Mouse (Mus musculus) liver, embryonic 15.5 days (tissue): ENCODE data around the gene Klhdc4. TPM values are rescaled to one million over a fixed set of nuclear protein-coding genes. Genes with fewer than 3 reads are reported as not detected.

Source experiments
- ATAC-seq: fragments of 200-750 bp; cut with Nextera tagmentation; 2 replicates; pipeline ENCODE4 v1.8.0; 2017; ENCODE audit warnings: moderate number of reproducible peaks, mild to moderate bottlenecking, moderate library complexity; ENCODE audit not compliant: insufficient read depth
- H3K27ac ChIP-seq: fragments of 300-500 bp; sonication (generic); replicated peaks from 2 replicates; pipeline ENCODE4 v1.5.1; 2015; ENCODE audit warnings: mild to moderate bottlenecking, inconsistent platforms
- H3K27me3 ChIP-seq: fragments of 300-500 bp; sonication (generic); 2 replicates; pipeline ENCODE4 v1.6.1; 2015; ENCODE audit warnings: mild to moderate bottlenecking, inconsistent platforms
- H3K36me3 ChIP-seq: fragments of 300-500 bp; sonication (generic); replicated peaks from 2 replicates; pipeline ENCODE4 v1.6.1; 2015; ENCODE audit warnings: moderate library complexity, mild to moderate bottlenecking, inconsistent platforms
- H3K4me1 ChIP-seq: fragments of 300-500 bp; sonication (generic); replicated peaks from 2 replicates; pipeline ENCODE4 v1.6.1; 2015; ENCODE audit warnings: inconsistent platforms
- H3K4me2 ChIP-seq: fragments of 300-500 bp; sonication (generic); 2 replicates; pipeline ENCODE4 v1.6.1; 2015; ENCODE audit warnings: moderate library complexity, mild to moderate bottlenecking, inconsistent platforms
- H3K4me3 ChIP-seq: fragments of 300-500 bp; sonication (generic); replicated peaks from 2 replicates; pipeline ENCODE4 v1.5.1; 2015; ENCODE audit warnings: mild to moderate bottlenecking, inconsistent platforms
- H3K9ac ChIP-seq: fragments of 300-500 bp; sonication (generic); 2 replicates; pipeline ENCODE4 v1.6.1; 2015; ENCODE audit warnings: moderate library complexity, mild to moderate bottlenecking, inconsistent platforms
- H3K9me3 ChIP-seq: fragments of 300-500 bp; sonication (generic); replicated peaks from 2 replicates; pipeline ENCODE4 v1.6.1; 2016; ENCODE audit warnings: inconsistent platforms
- WGBS: fragments of 180-500 bp; shearing (Covaris S2); methylation state at CpG from one replicate; pipeline ENCODE4 v1.1.7; 2015; ENCODE audit warnings: mixed read lengths; ENCODE audit not compliant: insufficient replicate concordance; 5-methylcytosine and 5-hydroxymethylcytosine counted together
- polyA plus RNA-seq: library from polyadenylated mRNA; unstranded; fragments of >200 nt; fragmentation: Nextera tagmentation; extraction: Ambion mirVana; gene quantifications from 2 replicates; pipeline ENCODE4 v1.2.1, GENCODE M21; 2015

Gene Klhdc4
- polyA plus RNA-seq, 1 experiment from 2014 or later, result 16.8 TPM

DNA sequence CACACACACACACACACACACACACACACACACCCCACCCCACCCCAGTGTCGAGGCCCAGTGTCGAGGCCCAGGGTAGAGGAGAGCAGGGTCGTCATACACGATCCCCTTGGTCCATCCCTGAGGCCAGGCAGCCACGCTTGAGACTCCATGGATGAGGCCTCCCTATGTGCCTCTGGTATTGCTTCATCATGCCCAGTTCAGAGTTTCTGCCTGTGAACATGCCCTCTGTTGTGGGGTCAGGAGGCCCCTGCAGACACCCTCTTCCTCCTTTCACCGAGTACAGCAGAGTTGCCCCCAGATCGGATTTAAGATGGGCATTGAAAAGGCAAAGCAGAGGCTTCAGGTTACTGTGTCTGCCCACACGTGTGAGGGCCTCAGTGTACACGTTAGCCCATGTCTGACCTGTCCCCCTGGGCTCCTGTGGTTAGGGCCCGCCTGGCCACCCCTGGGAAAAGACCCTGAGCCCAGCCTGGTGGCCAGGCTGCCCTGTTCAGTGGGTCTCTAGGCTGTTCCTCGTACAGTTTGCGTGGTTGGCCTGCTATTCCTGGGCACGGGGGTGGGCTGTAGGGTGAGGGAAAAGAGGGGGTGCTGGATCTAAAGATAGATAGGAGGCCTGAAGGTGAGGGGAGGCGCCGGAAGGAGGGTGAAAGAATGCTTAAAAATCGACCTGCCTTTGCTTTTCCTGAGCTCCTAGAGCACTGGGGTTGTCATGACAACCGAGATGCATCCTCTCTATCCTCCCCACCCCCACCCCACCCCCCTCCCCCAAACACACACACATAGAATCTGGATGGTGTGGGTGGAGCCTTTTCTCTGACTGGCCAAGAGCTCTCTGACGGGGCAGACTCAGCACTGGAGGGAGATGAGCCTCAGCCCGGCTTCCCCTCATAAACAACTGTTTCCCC lies 58.3 kb downstream of the Klhdc4 start:
- Histone ChIP-seq H3K4me1 (no peaks in the 10 kb centered on the region), H3K9ac (no peak overlapping the region), H3K4me3 (no peak overlapping the region), H3K36me3 (no peaks in the 10 kb centered on the region), H3K9me3 (no peaks in the 10 kb centered on the region), H3K27me3 (peaks cover 5% of the 10 kb centered on the region; the same call in 1 of the 2 replicates), H3K27ac (no peak overlapping the region), H3K4me2 (no peak overlapping the region)
- WGBS, result 21% methylated on average over 19 of the region's 19 CpGs
- ATAC-seq, result no peak

DNA sequence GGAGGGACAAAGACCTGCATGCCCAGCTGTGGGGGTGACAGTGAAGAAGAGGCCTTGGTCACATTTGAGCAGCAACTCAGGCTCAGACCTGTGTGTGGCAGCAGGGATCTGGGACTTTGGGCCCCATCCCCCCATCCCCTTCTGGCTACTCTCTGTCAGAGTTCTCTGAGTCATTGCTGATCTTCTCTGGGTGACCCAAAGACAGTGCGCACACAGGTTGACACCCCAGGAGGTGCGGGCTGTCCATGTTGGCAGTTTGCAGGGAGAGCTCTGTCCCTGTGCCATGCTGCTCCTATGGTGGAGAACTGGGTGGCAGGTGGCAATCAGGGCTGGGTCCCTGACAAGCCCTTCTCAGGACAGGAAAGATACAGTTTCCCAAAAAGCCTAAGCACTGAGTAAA lies 59.7 kb downstream of the Klhdc4 start:
- H3K36me3 ChIP-seq, result no peaks in the 10 kb centered on the region
- H3K27ac ChIP-seq, result no peak overlapping the region
- H3K4me3 ChIP-seq, result no peak overlapping the region
- WGBS, result 69% methylated on average over 2 of the region's 2 CpGs
- no peak for ATAC-seq
- no peak overlapping the region for H3K9ac ChIP-seq
- H3K4me2 ChIP-seq, result no peak overlapping the region
- no peaks in the 10 kb centered on the region for H3K4me1 ChIP-seq
- no peaks in the 10 kb centered on the region for H3K9me3 ChIP-seq
- peaks cover 5% of the 10 kb centered on the region; the same call in 1 of the 2 replicates for H3K27me3 ChIP-seq

GRCm38 (mm10) chr8:121769095-121769494 lies 60.3 kb downstream of the Klhdc4 start:
- Histone ChIP-seq H3K9me3 (no peaks in the 10 kb centered on the region), H3K4me3 (no peak overlapping the region), H3K4me1 (no peaks in the 10 kb centered on the region), H3K9ac (no peak overlapping the region), H3K27me3 (peaks cover 5% of the 10 kb centered on the region; the same call in 1 of the 2 replicates), H3K4me2 (no peak overlapping the region), H3K27ac (no peak overlapping the region), H3K36me3 (no peaks in the 10 kb centered on the region)
- ATAC-seq, result no peak
- WGBS, result 45% methylated on average over 3 of the region's 3 CpGs

GRCm38 (mm10) chr8:121765594-121766138 lies 63.7 kb downstream of the Klhdc4 start:
- Histone ChIP-seq H3K27me3 (peaks cover 5% of the 10 kb centered on the region; the same call in 1 of the 2 replicates), H3K27ac (no peak overlapping the region), H3K36me3 (no peaks in the 10 kb centered on the region), H3K4me1 (no peaks in the 10 kb centered on the region), H3K4me2 (no peak overlapping the region), H3K9ac (no peak overlapping the region), H3K9me3 (no peaks in the 10 kb centered on the region), H3K4me3 (no peak overlapping the region)
- 66% methylated on average over 7 of the region's 7 CpGs for WGBS
- ATAC-seq, result no peak

DNA sequence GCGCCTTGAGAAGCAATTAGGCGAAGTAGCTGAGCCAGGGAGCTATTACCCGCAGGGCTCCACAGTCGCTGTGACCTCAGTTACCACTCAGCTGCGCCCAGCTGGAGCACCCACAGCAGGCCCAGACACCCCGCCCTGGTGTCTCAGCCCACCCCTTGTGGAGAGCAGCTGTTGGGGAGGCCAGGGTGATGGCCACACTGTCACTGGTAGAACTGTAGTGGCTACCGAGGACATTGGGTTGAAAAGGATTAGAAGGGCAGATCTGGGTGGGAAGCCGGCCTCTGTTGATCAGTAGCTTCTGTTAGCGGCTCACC lies 65.7 kb downstream of the Klhdc4 start:
- H3K9ac ChIP-seq, result no peak overlapping the region
- no peaks in the 10 kb centered on the region for H3K9me3 ChIP-seq
- H3K27me3 ChIP-seq, result peaks cover 5% of the 10 kb centered on the region; the same call in 1 of the 2 replicates
- no peak for ATAC-seq
- no peak overlapping the region for H3K4me2 ChIP-seq
- 57% methylated on average over 9 of the region's 9 CpGs for WGBS
- no peaks in the 10 kb centered on the region for H3K4me1 ChIP-seq
- no peak overlapping the region for H3K27ac ChIP-seq
- H3K4me3 ChIP-seq, result no peak overlapping the region
- H3K36me3 ChIP-seq, result no peaks in the 10 kb centered on the region

DNA sequence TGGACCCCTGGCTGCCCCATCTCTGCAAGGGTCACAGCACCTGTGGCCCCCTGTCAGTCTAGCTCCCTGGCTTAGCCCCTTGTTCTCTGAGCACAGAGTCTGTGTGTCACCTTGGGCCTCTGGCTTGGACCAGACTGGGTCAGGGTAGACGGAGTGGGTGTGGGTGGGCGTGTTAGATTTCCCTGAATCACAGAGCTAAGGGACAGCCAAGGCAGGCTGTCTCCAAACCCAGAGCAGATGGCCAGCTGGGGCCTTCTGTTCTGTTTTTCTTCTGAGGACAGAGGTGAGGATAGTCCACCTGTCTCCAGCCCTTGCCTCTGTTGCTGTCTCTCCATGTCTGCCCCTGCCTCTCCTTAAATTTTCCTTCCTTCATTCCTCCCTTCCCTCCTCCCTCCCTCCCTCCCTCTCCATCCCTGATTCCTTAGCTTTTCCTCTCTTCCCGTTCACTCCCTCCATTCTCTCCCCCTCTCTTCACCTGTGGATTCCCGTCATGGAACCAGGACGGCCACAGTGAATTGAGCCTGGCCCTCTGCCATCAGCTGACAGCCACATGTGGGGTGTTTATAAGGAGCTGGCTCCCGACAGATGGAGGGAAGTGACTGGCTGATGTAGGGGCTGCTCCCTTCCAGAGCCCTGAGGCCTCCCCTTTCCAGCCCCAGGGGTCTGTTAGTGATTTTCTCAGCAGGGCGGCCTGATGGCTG lies 66.2 kb downstream of the Klhdc4 start:
- Histone ChIP-seq H3K27me3 (peaks cover 5% of the 10 kb centered on the region; the same call in 1 of the 2 replicates), H3K4me1 (no peaks in the 10 kb centered on the region), H3K9ac (no peak overlapping the region), H3K4me3 (no peak overlapping the region), H3K9me3 (no peaks in the 10 kb centered on the region), H3K27ac (no peak overlapping the region), H3K4me2 (no peak overlapping the region), H3K36me3 (no peaks in the 10 kb centered on the region)
- 53% methylated on average over 7 of the region's 7 CpGs for WGBS
- no peak for ATAC-seq

DNA sequence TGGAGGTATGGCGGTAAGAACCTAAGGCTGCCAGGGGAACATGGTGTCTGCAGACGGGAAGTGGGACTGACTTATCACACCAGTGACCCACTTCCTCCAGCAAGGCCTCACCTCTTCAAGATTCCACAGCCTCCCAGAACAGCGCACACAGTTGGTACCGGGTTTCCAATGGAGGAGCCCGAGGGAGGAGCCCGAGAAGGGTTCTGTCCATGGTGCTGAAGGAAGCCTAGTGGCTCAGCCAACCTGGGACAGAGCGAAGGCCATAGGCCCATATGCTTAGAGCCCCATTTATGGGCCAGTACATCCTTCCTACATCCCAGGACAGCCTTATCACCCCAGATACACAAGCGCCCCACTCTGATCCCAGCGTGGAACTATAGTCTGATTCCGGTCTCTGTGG lies 67.9 kb downstream of the Klhdc4 start:
- no peak overlapping the region for H3K27ac ChIP-seq
- H3K27me3 ChIP-seq, result peaks cover 3% of the 10 kb centered on the region; the same call in 1 of the 2 replicates
- no peaks in the 10 kb centered on the region for H3K36me3 ChIP-seq
- no peak overlapping the region for H3K4me2 ChIP-seq
- H3K4me3 ChIP-seq, result no peak overlapping the region
- no peaks in the 10 kb centered on the region for H3K4me1 ChIP-seq
- H3K9me3 ChIP-seq, result no peaks in the 10 kb centered on the region
- WGBS, result 23% methylated on average over 10 of the region's 10 CpGs
- ATAC-seq, result no peak
- H3K9ac ChIP-seq, result no peak overlapping the region

- 67% methylated on average over 7 of the region's 7 CpGs for WGBS
- Histone ChIP-seq H3K4me3 (no peak overlapping the region), H3K4me1 (no peaks in the 10 kb centered on the region), H3K36me3 (no peaks in the 10 kb centered on the region), H3K9ac (no peak overlapping the region), H3K4me2 (no peak overlapping the region), H3K27me3 (no peaks in the 10 kb centered on the region), H3K27ac (no peak overlapping the region), H3K9me3 (no peaks in the 10 kb centered on the region)
- ATAC-seq, result no peak
Measured at GRCm38 (mm10) chr8:121760484-121760883, 68.9 kb downstream of the Klhdc4 start.

GRCm38 (mm10) chr8:121758470-121758869 lies 70.9 kb downstream of the Klhdc4 start:
- no peaks in the 10 kb centered on the region for H3K9me3 ChIP-seq
- H3K36me3 ChIP-seq, result no peaks in the 10 kb centered on the region
- H3K9ac ChIP-seq, result no peak overlapping the region
- no peak overlapping the region for H3K4me2 ChIP-seq
- H3K4me1 ChIP-seq, result no peaks in the 10 kb centered on the region
- no peak overlapping the region for H3K27ac ChIP-seq
- peaks cover 6% of the 10 kb centered on the region; the same call in 1 of the 2 replicates for H3K27me3 ChIP-seq
- H3K4me3 ChIP-seq, result no peak overlapping the region
- WGBS, result 51% methylated on average over 12 of the region's 12 CpGs
- no peak for ATAC-seq

DNA sequence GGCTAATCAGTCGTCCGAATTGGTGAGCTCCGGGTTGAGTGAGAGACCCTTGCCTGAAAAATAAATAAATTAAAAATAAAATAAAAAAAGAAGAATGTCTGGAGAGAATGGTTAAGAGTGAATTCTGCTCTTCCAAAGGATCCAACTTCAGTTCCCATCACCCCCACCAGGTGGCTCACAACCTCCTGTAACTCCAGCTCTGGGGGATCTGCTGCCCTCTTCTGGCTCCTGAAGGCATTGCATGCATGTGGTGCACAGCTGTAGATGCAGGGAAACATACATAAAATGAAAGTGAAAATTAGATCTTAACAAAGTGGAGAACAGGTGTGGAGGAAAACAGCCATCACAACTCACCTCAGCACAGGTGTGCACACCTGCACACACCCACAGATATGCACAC lies 78.0 kb downstream of the Klhdc4 start:
- no peaks in the 10 kb centered on the region for H3K36me3 ChIP-seq
- H3K27ac ChIP-seq, result no peak overlapping the region
- H3K4me3 ChIP-seq, result no peak overlapping the region
- H3K9ac ChIP-seq, result no peak overlapping the region
- H3K27me3 ChIP-seq, result peaks cover 15% of the 10 kb centered on the region
- H3K4me2 ChIP-seq, result no peak overlapping the region
- no peaks in the 10 kb centered on the region for H3K9me3 ChIP-seq
- no peaks in the 10 kb centered on the region for H3K4me1 ChIP-seq
- 12% methylated on average over 3 of the region's 3 CpGs for WGBS
- no peak for ATAC-seq

GRCm38 (mm10) chr8:121750512-121750911 lies 78.9 kb downstream of the Klhdc4 start:
- Histone ChIP-seq H3K9ac (no peak overlapping the region), H3K4me3 (no peak overlapping the region), H3K36me3 (no peaks in the 10 kb centered on the region), H3K27ac (no peak overlapping the region), H3K4me2 (no peak overlapping the region), H3K9me3 (no peaks in the 10 kb centered on the region), H3K27me3 (peaks cover 15% of the 10 kb centered on the region), H3K4me1 (no peaks in the 10 kb centered on the region)
- WGBS, result 24% methylated on average over 3 of the region's 3 CpGs
- ATAC-seq, result no peak
